Mouse (Mus musculus) stomach, postnatal 0 days (tissue): Measurements from ENCODE around the gene Gli3. TPM values are rescaled to one million over a fixed set of nuclear protein-coding genes. Genes with fewer than 3 reads are reported as not detected.

ENCODE experiments used
- ATAC-seq: fragments of 200-750 bp; cut with Nextera tagmentation; 2 replicates; pipeline ENCODE4 v1.8.0; 2017; ENCODE audit not compliant: low FRiP score, low TSS enrichment
- DNase-seq: peaks from one replicate; pipeline ENCODE4 v3.0.0-alpha.2; 2016; ENCODE audit warnings: low spot score
- H3K27ac ChIP-seq: fragments of 300-500 bp; sonication (generic); replicated peaks from 2 replicates; pipeline ENCODE4 v1.5.1; 2014; ENCODE audit warnings: mild to moderate bottlenecking, control low read depth
- H3K27me3 ChIP-seq: fragments of 300-500 bp; sonication (generic); 2 replicates; pipeline ENCODE4 v1.6.1; 2014; ENCODE audit warnings: low read length; ENCODE audit not compliant: control insufficient read depth, insufficient read depth
- H3K36me3 ChIP-seq: fragments of 300-500 bp; sonication (generic); 2 replicates; pipeline ENCODE4 v1.6.1; 2014; ENCODE audit warnings: low read length, mixed read lengths; ENCODE audit not compliant: control insufficient read depth, insufficient read depth
- H3K4me1 ChIP-seq: fragments of 300-500 bp; sonication (generic); replicated peaks from 2 replicates; pipeline ENCODE4 v1.6.1; 2014; ENCODE audit warnings: antibody characterized with exemption; ENCODE audit not compliant: control insufficient read depth, insufficient read depth
- H3K4me2 ChIP-seq: fragments of 300-500 bp; sonication (generic); replicated peaks from 2 replicates; pipeline ENCODE4 v1.6.1; 2014; ENCODE audit warnings: low read depth, mild to moderate bottlenecking, control low read depth, moderate library complexity
- H3K4me3 ChIP-seq: fragments of 300-500 bp; sonication (generic); 2 replicates; pipeline ENCODE4 v1.5.1; 2014; ENCODE audit warnings: low read depth, low read length, control low read depth
- H3K9ac ChIP-seq: fragments of 300-500 bp; sonication (generic); 2 replicates; pipeline ENCODE4 v1.6.1; 2014; ENCODE audit warnings: mild to moderate bottlenecking, low read length, control low read depth, mixed read lengths
- H3K9me3 ChIP-seq: fragments of 300-500 bp; sonication (generic); 2 replicates; pipeline ENCODE4 v1.6.1; 2016; ENCODE audit warnings: low read length; ENCODE audit not compliant: control insufficient read depth
- CTCF ChIP-seq: IDR thresholded peaks from 2 replicates; pipeline ENCODE4 v1.5.1; 2016; ENCODE audit warnings: antibody characterized with exemption, low read depth, mild to moderate bottlenecking, moderate library complexity
- EP300 ChIP-seq: optimal IDR thresholded peaks from 2 replicates; pipeline ENCODE3; 2016; ENCODE audit warnings: antibody characterized with exemption
- WGBS: fragments of 180-500 bp; shearing (Covaris S2); extraction: QIAGEN DNeasy Blood & Tissue Kit; methylation state at CpG from one replicate; pipeline ENCODE4 v1.1.7; 2014; 5-methylcytosine and 5-hydroxymethylcytosine counted together
- polyA plus RNA-seq: library from polyadenylated mRNA; unstranded; fragments of >200 nt; fragmentation: Nextera tagmentation; extraction: Ambion mirVana; gene quantifications from 2 replicates; pipeline ENCODE4 v1.2.1, GENCODE M21; 2015

Gli3 gene
- polyA plus RNA-seq, 1 experiment from 2014 or later, result 4.9 TPM

GRCm38 (mm10) chr13:15618051-15618692 is 155.1 kb downstream of the Gli3 start:
- TF ChIP-seq CTCF (no peak), EP300 (no peak)
- WGBS, result 66% methylated on average over 5 of the region's 5 CpGs
- Histone ChIP-seq H3K4me3 (no peak overlapping the region), H3K4me2 (no peak overlapping the region), H3K9me3 (no peaks in the 10 kb centered on the region), H3K4me1 (no peaks in the 10 kb centered on the region), H3K36me3 (no peaks in the 10 kb centered on the region), H3K27ac (no peak overlapping the region), H3K27me3 (no peaks in the 10 kb centered on the region), H3K9ac (no peak overlapping the region)
- ATAC-seq (no peak), DNase-seq (no peak)

- no peak for TF ChIP-seq CTCF
- no peak for TF ChIP-seq EP300
- ATAC-seq (no peak), DNase-seq (no peak)
Measured at GRCm38 (mm10) chr13:15621009-15621408, 158.0 kb downstream of the Gli3 start.

GRCm38 (mm10) chr13:15624490-15625353 is 161.7 kb downstream of the Gli3 start:
- Histone ChIP-seq H3K4me2 (no peak overlapping the region), H3K9me3 (no peaks in the 10 kb centered on the region), H3K27ac (no peak overlapping the region), H3K36me3 (no peaks in the 10 kb centered on the region), H3K4me3 (no peak overlapping the region), H3K27me3 (no peaks in the 10 kb centered on the region), H3K9ac (no peak overlapping the region), H3K4me1 (no peaks in the 10 kb centered on the region)
- DNase-seq (no peak), ATAC-seq (no peak)
- 23% methylated on average over 8 of the region's 8 CpGs for WGBS
- TF ChIP-seq EP300 (no peak), CTCF (no peak)

More at GRCm38 (mm10) chr13:15621009-15621408, 158.0 kb downstream of the Gli3 start:
- no peak overlapping the region for H3K4me3 ChIP-seq
- WGBS, result 69% methylated on average over 7 of the region's 7 CpGs
- no peaks in the 10 kb centered on the region for H3K4me1 ChIP-seq
- no peak overlapping the region for H3K9ac ChIP-seq
- H3K27ac ChIP-seq, result no peak overlapping the region
- no peaks in the 10 kb centered on the region for H3K27me3 ChIP-seq
- no peaks in the 10 kb centered on the region for H3K9me3 ChIP-seq
- H3K36me3 ChIP-seq, result no peaks in the 10 kb centered on the region
- H3K4me2 ChIP-seq, result no peak overlapping the region

GRCm38 (mm10) chr13:15641548-15641947 is 178.5 kb downstream of the Gli3 start:
- ATAC-seq (no peak), DNase-seq (no peak)
- Histone ChIP-seq H3K4me2 (no peak overlapping the region), H3K9ac (no peak overlapping the region), H3K36me3 (no peaks in the 10 kb centered on the region), H3K4me1 (no peaks in the 10 kb centered on the region), H3K27ac (no peak overlapping the region), H3K9me3 (no peaks in the 10 kb centered on the region), H3K27me3 (no peaks in the 10 kb centered on the region), H3K4me3 (no peak overlapping the region)
- TF ChIP-seq CTCF, result no peak
- TF ChIP-seq EP300, result no peak
- WGBS, result 83% methylated on average over 1 of the region's 1 CpGs

- ATAC-seq (no peak), DNase-seq (no peak)
- no peak overlapping the region for H3K27ac ChIP-seq
- no peak overlapping the region for H3K4me3 ChIP-seq
- peaks cover 7% of the 10 kb centered on the region for H3K36me3 ChIP-seq
- H3K4me2 ChIP-seq, result no peak overlapping the region
- H3K27me3 ChIP-seq, result no peaks in the 10 kb centered on the region
- H3K4me1 ChIP-seq, result no peaks in the 10 kb centered on the region
- no peaks in the 10 kb centered on the region for H3K9me3 ChIP-seq
- no peak overlapping the region for H3K9ac ChIP-seq
- 67% methylated on average over 5 of the region's 5 CpGs for WGBS
- TF ChIP-seq EP300, result no peak
- TF ChIP-seq CTCF, result no peak
Measured at GRCm38 (mm10) chr13:15660502-15660901, 197.5 kb downstream of the Gli3 start.

- no peak overlapping the region for H3K9ac ChIP-seq
- no peaks in the 10 kb centered on the region for H3K27me3 ChIP-seq
- no peak overlapping the region for H3K27ac ChIP-seq
- no peaks in the 10 kb centered on the region for H3K9me3 ChIP-seq
- H3K4me1 ChIP-seq, result no peaks in the 10 kb centered on the region
- TF ChIP-seq CTCF (no peak), EP300 (no peak)
- H3K4me3 ChIP-seq, result no peak overlapping the region
- H3K4me2 ChIP-seq, result no peak overlapping the region
- WGBS, result 80% methylated on average over 10 of the region's 10 CpGs
- peaks cover 7% of the 10 kb centered on the region for H3K36me3 ChIP-seq
- DNase-seq, result no peak
- no peak for ATAC-seq
Measured at GRCm38 (mm10) chr13:15662375-15662774, 199.3 kb downstream of the Gli3 start.
